Mouse (Mus musculus): Measurements from ENCODE around the gene Zfp683. TPM values are rescaled to one million over a fixed set of nuclear protein-coding genes. Genes with fewer than 3 reads are reported as not detected.

The Zfp683 gene
- total RNA-seq, 1 experiment: not detected

DNA sequence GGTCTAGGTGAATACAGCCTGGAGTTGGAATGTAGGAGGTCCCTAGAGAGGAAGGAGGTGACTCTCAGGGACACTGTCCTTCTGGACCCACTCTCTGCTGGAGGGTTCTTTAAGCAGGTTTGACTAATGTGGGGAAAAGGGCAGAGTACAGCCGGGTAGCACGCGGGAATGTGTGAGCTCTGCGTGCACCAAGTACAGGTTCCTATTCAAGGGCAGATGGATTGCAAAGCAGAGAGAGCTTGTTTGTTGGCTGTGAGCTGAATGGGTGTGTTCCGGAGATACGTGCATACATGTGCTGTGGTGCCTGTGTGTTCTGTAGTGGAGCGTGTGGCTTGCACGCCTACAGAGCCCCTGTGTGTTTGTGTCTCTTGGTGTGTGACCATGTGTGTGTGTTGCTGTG is 13.7 kb downstream of the Zfp683 start:
- no peaks in the 10 kb centered on the region for H3K9me3 ChIP-seq (ENCODE audit: control insufficient read depth, insufficient read depth, low read depth, low read length)
- TF ChIP-seq MAFK (IDR thresholded peaks at IDR 0.05; ENCODE audit: insufficient read depth, low read depth, low read length): no peak
- no peak for TF ChIP-seq ZC3H11A (IDR thresholded peaks at IDR 0.05; ENCODE audit: borderline replicate concordance, low read depth, low read length)
- no peak for TF ChIP-seq HCFC1 (IDR thresholded peaks at IDR 0.05; ENCODE audit: borderline replicate concordance, insufficient read depth, low read length)
- no peak for TF ChIP-seq ZNF384 (IDR thresholded peaks at IDR 0.05; ENCODE audit: low read depth, low read length)
- TF ChIP-seq CHD2 (IDR thresholded peaks at IDR 0.05; ENCODE audit: low read depth, low read length): no peak
- DNase-seq (ENCODE audit: low read depth, low spot score): no peak
- in situ Hi-C loops (cut with MboI; ENCODE audit: low sequenced_read_pairs in 2 of 2, unreplicated experiment in 2 of 2): no loop called here
- no peaks in the 10 kb centered on the region for H3K36me3 ChIP-seq (ENCODE audit: control insufficient read depth, insufficient read depth, low read length, poor library complexity, severe bottlenecking)
- H3K27ac ChIP-seq (ENCODE audit: insufficient read depth, low read depth, low read length, poor library complexity, severe bottlenecking): no peak overlapping the region
- no peak overlapping the region for H3K4me3 ChIP-seq (ENCODE audit: insufficient read depth in 1 of 2, low read depth in 1 of 2, low read length in 2 of 2, poor library complexity in 1 of 2, severe bottlenecking in 1 of 2)
- H3K4me1 ChIP-seq (ENCODE audit: control insufficient read depth in 2 of 2, insufficient read depth in 2 of 2, low read length in 2 of 2, poor library complexity in 1 of 2): peaks cover 10 to 38% of the 10 kb centered on the region in 2 experiments; a peak in 3 of 4 replicates
- H3K9ac ChIP-seq (ENCODE audit: insufficient read depth, low read depth, low read length, poor library complexity, severe bottlenecking): no peak overlapping the region

DNA sequence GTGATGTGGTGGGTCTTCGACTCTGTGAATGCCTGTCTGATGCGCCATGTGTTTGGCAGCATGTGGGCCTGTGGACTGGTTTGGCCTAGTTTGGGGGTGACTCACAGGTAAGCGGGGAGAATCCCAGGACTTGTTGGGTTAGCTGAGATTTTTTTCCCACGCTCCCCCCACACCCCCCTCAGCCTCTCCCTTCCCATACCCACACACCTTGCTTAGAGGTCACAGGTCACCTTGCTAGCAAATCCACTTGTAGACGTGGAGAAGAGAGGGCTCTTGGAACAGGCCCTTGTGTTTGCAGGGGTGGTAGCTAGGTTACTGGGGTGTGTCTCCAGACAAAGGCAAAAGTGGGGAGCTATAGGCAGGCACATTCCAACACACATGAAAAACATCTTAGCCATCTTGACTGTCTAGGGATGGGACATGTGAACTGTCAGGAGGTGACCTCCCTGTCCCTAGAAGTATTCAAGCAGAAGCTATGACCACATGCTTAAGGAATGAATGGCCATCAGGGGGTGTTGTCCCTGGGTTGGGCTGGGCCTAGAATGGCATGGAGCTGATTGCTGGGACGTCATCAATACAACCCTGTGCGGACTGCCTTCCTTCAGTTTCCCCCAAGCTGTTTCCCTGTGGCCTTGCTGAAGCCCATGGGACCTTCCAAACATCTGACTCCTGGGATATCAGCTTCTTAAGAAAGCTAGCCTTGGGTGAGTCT is 14.4 kb downstream of the Zfp683 start:
- Histone ChIP-seq H3K27ac (ENCODE audit: insufficient read depth, low read depth, low read length, poor library complexity, severe bottlenecking) (no peak overlapping the region), H3K4me3 (ENCODE audit: insufficient read depth in 1 of 2, low read depth in 1 of 2, low read length in 2 of 2, poor library complexity in 1 of 2, severe bottlenecking in 1 of 2) (no peak overlapping the region), H3K9ac (ENCODE audit: insufficient read depth, low read depth, low read length, poor library complexity, severe bottlenecking) (no peak overlapping the region; the same call in 1 of the 2 replicates), H3K9me3 (ENCODE audit: control insufficient read depth, insufficient read depth, low read depth, low read length) (no peaks in the 10 kb centered on the region), H3K36me3 (ENCODE audit: control insufficient read depth, insufficient read depth, low read length, poor library complexity, severe bottlenecking) (no peaks in the 10 kb centered on the region), H3K4me1 (ENCODE audit: control insufficient read depth in 2 of 2, insufficient read depth in 2 of 2, low read length in 2 of 2, poor library complexity in 1 of 2) (peaks cover 11 to 38% of the 10 kb centered on the region in 2 experiments)
- DNase-seq (ENCODE audit: low read depth, low spot score): no peak
- in situ Hi-C loops (cut with MboI; ENCODE audit: low sequenced_read_pairs in 2 of 2, unreplicated experiment in 2 of 2): no loop called here
- TF ChIP-seq ZC3H11A (IDR thresholded peaks at IDR 0.05; ENCODE audit: borderline replicate concordance, low read depth, low read length) (no peak), ZNF384 (IDR thresholded peaks at IDR 0.05; ENCODE audit: low read depth, low read length) (no peak), MAFK (IDR thresholded peaks at IDR 0.05; ENCODE audit: insufficient read depth, low read depth, low read length) (no peak), HCFC1 (IDR thresholded peaks at IDR 0.05; ENCODE audit: borderline replicate concordance, insufficient read depth, low read length) (no peak), CHD2 (IDR thresholded peaks at IDR 0.05; ENCODE audit: low read depth, low read length) (no peak)

DNA sequence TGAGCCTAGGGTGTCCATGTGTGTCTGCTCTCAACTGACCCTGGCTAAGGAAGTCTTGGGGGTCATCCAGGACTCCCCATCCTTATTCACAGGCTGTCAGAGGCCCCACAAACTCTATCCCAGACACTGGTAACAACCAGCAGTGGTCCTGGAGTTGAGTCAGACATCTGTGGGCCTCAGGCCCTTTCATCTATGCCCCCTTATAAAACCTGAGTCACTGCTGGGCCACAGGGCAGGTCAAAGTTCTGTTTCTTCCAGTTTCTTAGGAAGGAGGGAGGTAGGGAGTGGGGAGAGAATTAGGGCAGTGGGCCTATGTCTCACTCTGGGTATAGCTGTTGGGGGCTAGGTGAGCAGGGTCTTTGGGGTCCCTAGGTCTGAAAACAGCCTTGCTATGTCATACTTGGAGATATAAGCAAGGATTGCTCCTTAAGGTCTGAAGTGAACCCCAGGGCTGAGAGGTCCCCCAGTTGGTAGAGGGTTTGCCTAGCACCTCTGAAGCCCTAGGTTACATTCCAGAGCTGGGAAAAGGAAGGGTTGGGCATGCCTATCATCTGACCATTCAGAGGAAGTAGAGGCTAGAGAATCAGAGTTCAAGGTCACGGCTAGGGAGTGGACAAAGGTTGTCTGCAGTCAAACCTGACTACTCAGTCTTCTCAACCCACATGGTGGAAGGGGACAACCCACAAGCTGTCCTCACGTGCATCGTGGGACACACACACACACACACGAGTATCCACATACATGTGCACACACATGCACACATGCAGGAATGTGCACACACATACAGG is 15.3 kb downstream of the Zfp683 start:
- no peak overlapping the region for H3K9ac ChIP-seq (ENCODE audit: insufficient read depth, low read depth, low read length, poor library complexity, severe bottlenecking)
- DNase-seq (ENCODE audit: low read depth, low spot score): no peak
- no peak overlapping the region for H3K4me3 ChIP-seq (ENCODE audit: insufficient read depth in 1 of 2, low read depth in 1 of 2, low read length in 2 of 2, poor library complexity in 1 of 2, severe bottlenecking in 1 of 2)
- no peaks in the 10 kb centered on the region for H3K9me3 ChIP-seq (ENCODE audit: control insufficient read depth, insufficient read depth, low read depth, low read length)
- H3K36me3 ChIP-seq (ENCODE audit: control insufficient read depth, insufficient read depth, low read length, poor library complexity, severe bottlenecking): no peaks in the 10 kb centered on the region
- in situ Hi-C loops (cut with MboI; ENCODE audit: low sequenced_read_pairs in 2 of 2, unreplicated experiment in 2 of 2): no loop called here
- H3K4me1 ChIP-seq (ENCODE audit: control insufficient read depth in 2 of 2, insufficient read depth in 2 of 2, low read length in 2 of 2, poor library complexity in 1 of 2): peaks cover 14 to 39% of the 10 kb centered on the region in 2 experiments
- no peak overlapping the region for H3K27ac ChIP-seq (ENCODE audit: insufficient read depth, low read depth, low read length, poor library complexity, severe bottlenecking)
- TF ChIP-seq HCFC1 (IDR thresholded peaks at IDR 0.05; ENCODE audit: borderline replicate concordance, insufficient read depth, low read length) (no peak), ZC3H11A (IDR thresholded peaks at IDR 0.05; ENCODE audit: borderline replicate concordance, low read depth, low read length) (no peak), CHD2 (IDR thresholded peaks at IDR 0.05; ENCODE audit: low read depth, low read length) (no peak), MAFK (IDR thresholded peaks at IDR 0.05; ENCODE audit: insufficient read depth, low read depth, low read length) (no peak), ZNF384 (IDR thresholded peaks at IDR 0.05; ENCODE audit: low read depth, low read length) (no peak)

DNA sequence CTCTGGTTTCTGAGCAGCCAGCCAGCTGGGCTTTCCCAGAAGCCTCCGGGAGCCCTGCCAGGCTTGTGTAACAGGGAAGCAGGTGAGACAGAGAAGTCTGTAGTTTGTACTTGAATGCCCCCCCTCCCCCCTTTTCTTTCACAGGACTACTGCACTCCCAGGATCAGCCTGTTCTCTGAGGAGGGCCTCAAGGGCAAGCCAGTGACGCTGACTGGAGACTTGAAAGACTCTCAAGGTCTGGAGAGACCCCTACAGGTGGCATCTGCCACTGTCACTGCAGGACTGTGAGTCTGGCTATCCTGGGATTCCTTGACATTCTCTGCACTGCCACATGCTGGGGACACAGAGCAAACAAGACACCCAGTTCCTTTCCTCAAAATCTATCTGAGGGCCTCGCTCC is 25.1 kb downstream of the Zfp683 start:
- H3K4me3 ChIP-seq (ENCODE audit: insufficient read depth in 1 of 2, low read depth in 1 of 2, low read length in 2 of 2, poor library complexity in 1 of 2, severe bottlenecking in 1 of 2): no peak overlapping the region
- H3K36me3 ChIP-seq (ENCODE audit: control insufficient read depth, insufficient read depth, low read length, poor library complexity, severe bottlenecking): no peaks in the 10 kb centered on the region
- in situ Hi-C loops (cut with MboI; ENCODE audit: low sequenced_read_pairs in 2 of 2, unreplicated experiment in 2 of 2): no loop called here
- peak; percentile 80 for DNase-seq (ENCODE audit: low read depth, low spot score)
- H3K9me3 ChIP-seq (ENCODE audit: control insufficient read depth, insufficient read depth, low read depth, low read length): no peaks in the 10 kb centered on the region
- no peak overlapping the region for H3K27ac ChIP-seq (ENCODE audit: insufficient read depth, low read depth, low read length, poor library complexity, severe bottlenecking)
- H3K9ac ChIP-seq (ENCODE audit: insufficient read depth, low read depth, low read length, poor library complexity, severe bottlenecking): no peak overlapping the region
- TF ChIP-seq MAFK (IDR thresholded peaks at IDR 0.05; ENCODE audit: insufficient read depth, low read depth, low read length): no peak
- no peak for TF ChIP-seq HCFC1 (IDR thresholded peaks at IDR 0.05; ENCODE audit: borderline replicate concordance, insufficient read depth, low read length)
- no peak for TF ChIP-seq ZNF384 (IDR thresholded peaks at IDR 0.05; ENCODE audit: low read depth, low read length)
- no peak for TF ChIP-seq ZC3H11A (IDR thresholded peaks at IDR 0.05; ENCODE audit: borderline replicate concordance, low read depth, low read length)
- no peak for TF ChIP-seq CHD2 (IDR thresholded peaks at IDR 0.05; ENCODE audit: low read depth, low read length)
- peaks cover 2 to 22% of the 10 kb centered on the region in 2 experiments; a peak in 2 of 4 replicates for H3K4me1 ChIP-seq (ENCODE audit: control insufficient read depth in 2 of 2, insufficient read depth in 2 of 2, low read length in 2 of 2, poor library complexity in 1 of 2)

Data from ES-E14 (cell line).